Mouse (Mus musculus): ENCODE measurements around the gene Miga2.

DNA sequence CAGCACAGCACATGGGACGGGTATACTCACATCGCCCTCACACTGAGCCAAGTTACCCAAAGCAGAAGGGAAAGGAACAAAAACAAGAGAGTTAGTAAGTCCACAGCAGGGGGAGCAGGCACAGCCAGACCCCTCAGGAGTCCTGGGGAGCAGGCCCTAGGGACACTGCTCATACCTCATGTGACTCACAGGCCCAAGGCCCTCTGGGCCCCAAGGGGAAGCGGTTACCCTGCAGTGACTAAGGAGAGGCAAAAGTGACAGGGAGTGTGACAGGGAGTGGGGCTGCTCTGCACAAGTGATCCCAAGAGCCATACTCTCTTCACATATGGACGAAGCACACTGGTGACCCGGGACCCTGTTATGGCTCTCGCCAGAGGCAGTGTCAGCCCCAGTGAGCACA lies 14.8 kb upstream of the Miga2 start:
- TF ChIP-seq CTCF (IDR thresholded peaks at IDR 0.05; ENCODE audit: low read depth): no peak
- TF ChIP-seq EP300 (IDR thresholded peaks at IDR 0.05; ENCODE audit: low read depth): no peak

Measured in liver, postnatal 0 days (tissue).